Mouse (Mus musculus) right cerebral cortex, postnatal 36 days (tissue): ENCODE measurements around the gene Tbc1d22a.
A peak's percentile ranks its signal among the peaks of the same experiment; 100 is the strongest.
"Not testable (repeated sequence)": the region's sequence is repeated elsewhere in the genome, so short reads cannot be mapped to it uniquely, and the experiment has no call there.

Experiments
- DNase-seq, 2 experiments: peaks; one replicate each; pipeline ENCODE4 v3.0.0; 2022; ENCODE audit warnings: low spot score in 2 of 2, mixed read lengths in 1 of 2

The Tbc1d22a gene

GRCm38 (mm10) chr15:86213753-86214548 is at the start of gene Tbc1d22a:
Gene Tbc1d22a (plus strand): TSS chr15:86214459.
- DNase-seq: peak; percentile 90 to 91

- no peak for DNase-seq
These were observed 49.4 kb upstream of the Tbc1d22a start for GRCm38 (mm10) chr15:86164718-86165345.

- DNase-seq: no peak
These were observed 48.3 kb upstream of the Tbc1d22a start for GRCm38 (mm10) chr15:86165811-86166590.

- DNase-seq: no peak
These were observed 47.1 kb upstream of the Tbc1d22a start for GRCm38 (mm10) chr15:86167032-86167655.

- no peak for DNase-seq
These were observed 46.3 kb upstream of the Tbc1d22a start for GRCm38 (mm10) chr15:86167787-86168504.

- peak in 1 of 2 experiments; percentile 30 for DNase-seq
These were observed 45.8 kb upstream of the Tbc1d22a start for GRCm38 (mm10) chr15:86168505-86168867.

- DNase-seq: no peak
These were observed 45.1 kb upstream of the Tbc1d22a start for GRCm38 (mm10) chr15:86168941-86169816.

- no peak for DNase-seq
These were observed 44.5 kb upstream of the Tbc1d22a start for GRCm38 (mm10) chr15:86169817-86170110.

GRCm38 (mm10) chr15:86171316-86171715 is 42.9 kb upstream of the Tbc1d22a start:
- DNase-seq: no peak

GRCm38 (mm10) chr15:86172124-86172523 is 42.1 kb upstream of the Tbc1d22a start:
- no peak for DNase-seq

GRCm38 (mm10) chr15:86172526-86172925 is 41.7 kb upstream of the Tbc1d22a start:
- DNase-seq: no peak

GRCm38 (mm10) chr15:86173136-86173985 is 40.9 kb upstream of the Tbc1d22a start:
- DNase-seq: no peak

GRCm38 (mm10) chr15:86175253-86176050 is 38.8 kb upstream of the Tbc1d22a start:
- no peak for DNase-seq

- no peak for DNase-seq
These were observed 38.1 kb upstream of the Tbc1d22a start for GRCm38 (mm10) chr15:86176166-86176565.

GRCm38 (mm10) chr15:86176771-86177702 is 37.2 kb upstream of the Tbc1d22a start:
- no peak for DNase-seq

- DNase-seq: not testable (repeated sequence)
These were observed 36.5 kb upstream of the Tbc1d22a start for GRCm38 (mm10) chr15:86177703-86178251.

- no peak for DNase-seq
These were observed 35.7 kb upstream of the Tbc1d22a start for GRCm38 (mm10) chr15:86178594-86178993.
